Comparison of ENCODE assay signal across 25 mouse cellular contexts in the genomic region with DNA sequence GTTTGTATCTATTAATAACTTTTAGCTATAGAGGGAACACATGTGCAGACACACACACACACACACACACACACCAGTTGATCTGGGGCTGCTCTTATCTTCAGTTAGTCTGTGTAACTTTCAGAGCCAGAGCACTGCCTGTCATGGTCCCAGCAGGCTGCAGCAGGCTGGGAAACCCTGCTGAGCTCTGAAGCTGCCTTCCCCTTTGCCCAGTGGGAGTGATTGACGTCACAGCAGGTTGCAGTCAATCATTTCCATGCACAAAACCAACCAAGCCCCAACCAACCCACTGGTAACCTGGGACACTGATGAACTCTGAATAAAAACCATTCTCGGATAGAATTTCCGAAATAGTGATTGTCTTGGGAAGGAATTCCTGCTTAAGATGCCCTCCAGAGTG.
A peak's percentile ranks its signal among the peaks of the same experiment; 100 is the strongest.
DNase-seq lines count a peak whose midpoint lies in the region; ATAC-seq and TF ChIP-seq lines count a peak whose summit lies in the region.
"Had no signal": no experiment of that assay in that cellular context is flagged by ENCODE, and none has a peak within 500 bp of the region (broad histone marks: within the 10 kb centered on the region; RNA-seq: fewer than 3 reads in every experiment).

No protein-coding gene starts in this region.

- no peak for DNase-seq in forebrain, postnatal 0 days
- no peak for DNase-seq in heart, adult 9 months (ENCODE audit: low spot score in 2 of 2)
- DNase-seq in midbrain, embryonic 11.5 days (ENCODE audit: low spot score, missing footprints), result peak; percentile 80
- DNase-seq in heart, postnatal 4 days, result peak; percentile 33
- no peak for DNase-seq in frontal cortex, postnatal 36 days (ENCODE audit: low spot score in 2 of 2)
- DNase-seq: adrenal gland, postnatal 14 days; cerebellum, adult 9-11 months; kidney, adult 9 months; kidney, postnatal 25 days; liver, postnatal 0 days; right cerebral cortex, postnatal 14 days had no signal

- H3K36me3 ChIP-seq in forebrain, postnatal 0 days (ENCODE audit: insufficient read depth), result no peaks in the 10 kb centered on the region
- H3K36me3 ChIP-seq in forebrain, embryonic 12.5 days (replicated peaks), result no peaks in the 10 kb centered on the region
- H3K36me3 ChIP-seq in heart, embryonic 14.5 days (ENCODE audit: control insufficient read depth, insufficient read depth, low read length), result no peaks in the 10 kb centered on the region
- H3K36me3 ChIP-seq in midbrain, embryonic 11.5 days (ENCODE audit: control insufficient read depth, insufficient read depth, low read length), result no peaks in the 10 kb centered on the region
- no peaks in the 10 kb centered on the region for H3K36me3 ChIP-seq in midbrain, embryonic 15.5 days (replicated peaks)
- H3K36me3 ChIP-seq: forebrain, embryonic 10.5 days; hindbrain, embryonic 13.5 days; limb, embryonic 12.5 days had no signal

- H3K9ac ChIP-seq in forebrain, postnatal 0 days, result no peak overlapping the region
- H3K9ac ChIP-seq in forebrain, embryonic 12.5 days, result no peak overlapping the region
- H3K9ac ChIP-seq in heart, embryonic 14.5 days (ENCODE audit: low read length), result no peak overlapping the region
- no peak overlapping the region for H3K9ac ChIP-seq in midbrain, embryonic 11.5 days (ENCODE audit: low read length)
- H3K9ac ChIP-seq in midbrain, embryonic 15.5 days, result no peak overlapping the region
- H3K9ac ChIP-seq: hindbrain, embryonic 13.5 days; limb, embryonic 12.5 days; liver, postnatal 0 days had no signal

- peak; percentile 43; the same call in 1 of the 2 replicates for ATAC-seq in forebrain, postnatal 0 days
- ATAC-seq in forebrain, embryonic 12.5 days (ENCODE audit: low FRiP score), result no peak
- peak; percentile 69; the same call in 1 of the 2 replicates for ATAC-seq in heart, embryonic 14.5 days (ENCODE audit: insufficient number of reproducible peaks, insufficient read depth, low FRiP score, low read depth)
- no peak for ATAC-seq in midbrain, embryonic 11.5 days (ENCODE audit: low FRiP score)
- no peak for ATAC-seq in midbrain, embryonic 15.5 days (replicated peaks)
- ATAC-seq: activated CD4-positive, CD25-positive, alpha-beta regulatory T cell, adult 4 months; CD4-positive, CD25-positive, alpha-beta regulatory T cell, adult 4 months; inflammation-experienced regulatory T-cells, adult 6 months; liver, postnatal 0 days; lung, postnatal 0 days; Patski had no signal

- H3K27ac ChIP-seq in forebrain, postnatal 0 days (ENCODE audit: low read depth, low read length), result no peak overlapping the region
- no peak overlapping the region for H3K27ac ChIP-seq in forebrain, embryonic 12.5 days
- H3K27ac ChIP-seq in heart, embryonic 14.5 days (replicated peaks in 1 of 2; ENCODE audit: control insufficient read depth in 1 of 2, insufficient read depth in 1 of 2, low read depth in 2 of 2, low read length in 2 of 2), result peak overlapping the region; percentile 37 to 57; a peak in 2 of 4 replicates
- no peak overlapping the region for H3K27ac ChIP-seq in midbrain, embryonic 11.5 days (ENCODE audit: low read depth, low read length)
- H3K27ac ChIP-seq in midbrain, embryonic 15.5 days, result no peak overlapping the region
- H3K27ac ChIP-seq: hindbrain, embryonic 13.5 days; layer of hippocampus, adult 2 months; limb, embryonic 12.5 days; macrophage had no signal

- WGBS in forebrain, postnatal 0 days, result 31% methylated on average over 3 of the region's 3 CpGs
- WGBS in forebrain, embryonic 12.5 days, result 24% methylated on average over 3 of the region's 3 CpGs
- 36% methylated on average over 3 of the region's 3 CpGs for WGBS in heart, embryonic 14.5 days
- 32% methylated on average over 3 of the region's 3 CpGs for WGBS in midbrain, embryonic 11.5 days
- 23% methylated on average over 3 of the region's 3 CpGs for WGBS in midbrain, embryonic 15.5 days

- H3K4me3 ChIP-seq in forebrain, postnatal 0 days (ENCODE audit: low read depth, low read length), result no peak overlapping the region
- H3K4me3 ChIP-seq in forebrain, embryonic 12.5 days (replicated peaks), result no peak overlapping the region
- H3K4me3 ChIP-seq in heart, embryonic 14.5 days (ENCODE audit: control insufficient read depth in 1 of 2, insufficient read depth in 1 of 2, low read depth in 1 of 2, low read length in 2 of 2), result no peak overlapping the region
- no peak overlapping the region for H3K4me3 ChIP-seq in midbrain, embryonic 11.5 days (ENCODE audit: low read depth, low read length)
- H3K4me3 ChIP-seq in midbrain, embryonic 15.5 days, result no peak overlapping the region
- H3K4me3 ChIP-seq: forebrain, embryonic 10.5 days; hindbrain, embryonic 13.5 days; layer of hippocampus, adult 2 months; limb, embryonic 12.5 days had no signal

- H3K4me1 ChIP-seq in forebrain, postnatal 0 days (ENCODE audit: insufficient read depth), result no peaks in the 10 kb centered on the region
- H3K4me1 ChIP-seq in forebrain, embryonic 12.5 days, result peaks cover 23% of the 10 kb centered on the region
- peaks cover 21 to 27% of the 10 kb centered on the region in 2 experiments for H3K4me1 ChIP-seq in heart, embryonic 14.5 days (ENCODE audit: control insufficient read depth in 2 of 2, insufficient read depth in 2 of 2, low read length in 2 of 2)
- peaks cover 9% of the 10 kb centered on the region; the same call in 1 of the 2 replicates for H3K4me1 ChIP-seq in midbrain, embryonic 11.5 days (ENCODE audit: control insufficient read depth, insufficient read depth, low read length)
- H3K4me1 ChIP-seq in midbrain, embryonic 15.5 days, result peaks cover 19% of the 10 kb centered on the region

- no peaks in the 10 kb centered on the region for H3K27me3 ChIP-seq in forebrain, postnatal 0 days (ENCODE audit: insufficient read depth, low read length)
- peaks cover 6% of the 10 kb centered on the region; the same call in 1 of the 2 replicates for H3K27me3 ChIP-seq in forebrain, embryonic 12.5 days
- H3K27me3 ChIP-seq in heart, embryonic 14.5 days (ENCODE audit: control insufficient read depth, insufficient read depth, low read length), result no peaks in the 10 kb centered on the region
- H3K27me3 ChIP-seq in midbrain, embryonic 11.5 days (ENCODE audit: control insufficient read depth, insufficient read depth, low read length), result no peaks in the 10 kb centered on the region
- no peaks in the 10 kb centered on the region for H3K27me3 ChIP-seq in midbrain, embryonic 15.5 days (replicated peaks)
- H3K27me3 ChIP-seq: Patski had no signal

- no peaks in the 10 kb centered on the region for H3K9me3 ChIP-seq in forebrain, postnatal 0 days (ENCODE audit: low read length)
- no peaks in the 10 kb centered on the region for H3K9me3 ChIP-seq in forebrain, embryonic 12.5 days
- H3K9me3 ChIP-seq in heart, embryonic 14.5 days (ENCODE audit: control insufficient read depth, low read length), result 0 out of 2 replicates have a peak, but pooled peaks cover 2% of the 10 kb centered on the region
- H3K9me3 ChIP-seq in midbrain, embryonic 11.5 days (ENCODE audit: control insufficient read depth, low read length), result no peaks in the 10 kb centered on the region
- no peaks in the 10 kb centered on the region; the same call in 1 of the 2 replicates for H3K9me3 ChIP-seq in midbrain, embryonic 15.5 days
- H3K9me3 ChIP-seq: hindbrain, embryonic 13.5 days; limb, embryonic 12.5 days had no signal

- no peak overlapping the region for H3K4me2 ChIP-seq in forebrain, postnatal 0 days (ENCODE audit: low read depth)
- H3K4me2 ChIP-seq in forebrain, embryonic 12.5 days, result no peak overlapping the region
- H3K4me2 ChIP-seq in heart, embryonic 14.5 days (ENCODE audit: low read length), result no peak overlapping the region
- H3K4me2 ChIP-seq in midbrain, embryonic 11.5 days, result no peak overlapping the region
- no peak overlapping the region for H3K4me2 ChIP-seq in midbrain, embryonic 15.5 days
- H3K4me2 ChIP-seq: hindbrain, embryonic 13.5 days; limb, embryonic 12.5 days; liver, embryonic 11.5 days had no signal

- TF ChIP-seq CTCF in forebrain, postnatal 0 days (IDR thresholded peaks at IDR 0.05; ENCODE audit: low read depth), result no peak

Comparison
In these comparisons a context has a peak if more than half of its experiments do, and no peak if none do; other contexts are left out.
1. ATAC-seq: peak in forebrain, postnatal 0 days (single experiment) and heart, embryonic 14.5 days (single experiment); none in forebrain, embryonic 12.5 days (single experiment), midbrain, embryonic 11.5 days (single experiment) and midbrain, embryonic 15.5 days (single experiment).
2. DNase-seq: peak in midbrain, embryonic 11.5 days (single experiment) and heart, postnatal 4 days (single experiment); none in forebrain, postnatal 0 days (single experiment), heart, adult 9 months (0 of 2) and frontal cortex, postnatal 36 days (0 of 2).
3. H3K27ac ChIP-seq: peak in heart, embryonic 14.5 days (2 of 2); none in forebrain, postnatal 0 days (single experiment), forebrain, embryonic 12.5 days (single experiment), midbrain, embryonic 11.5 days (single experiment) and midbrain, embryonic 15.5 days (single experiment).